Mouse (Mus musculus) liver, postnatal 0 days (tissue): ENCODE results near the gene Gm20388. TPM values are rescaled to one million over a fixed set of nuclear protein-coding genes. Genes with fewer than 3 reads are reported as not detected.
A peak's percentile ranks its signal among the peaks of the same experiment; 100 is the strongest.

ENCODE experiments used
- ATAC-seq: fragments of 200-750 bp; cut with Nextera tagmentation; 2 replicates; pipeline ENCODE4 v1.8.0; 2017; ENCODE audit warnings: mild to moderate bottlenecking, moderate library complexity
- DNase-seq: peaks from one replicate; pipeline ENCODE4 v3.0.0-alpha.2; 2016
- H3K27ac ChIP-seq: fragments of 300-500 bp; sonication (generic); 2 replicates; pipeline ENCODE4 v1.5.1; 2014; ENCODE audit warnings: antibody characterized with exemption, moderate library complexity, mild to moderate bottlenecking, low read depth
- H3K27me3 ChIP-seq: fragments of 300-500 bp; sonication (generic); 2 replicates; pipeline ENCODE4 v1.6.1; 2014; ENCODE audit warnings: low read length, control low read depth, mixed read lengths; ENCODE audit not compliant: insufficient read depth
- H3K36me3 ChIP-seq: fragments of 300-500 bp; sonication (generic); replicated peaks from 2 replicates; pipeline ENCODE4 v1.6.1; 2014; ENCODE audit warnings: mild to moderate bottlenecking, control low read depth, low read length, moderate library complexity, mixed read lengths; ENCODE audit not compliant: insufficient read depth
- H3K4me1 ChIP-seq: fragments of 300-500 bp; sonication (generic); 2 replicates; pipeline ENCODE4 v1.6.1; 2014; ENCODE audit warnings: antibody characterized with exemption, mild to moderate bottlenecking, control low read depth; ENCODE audit not compliant: insufficient read depth
- H3K4me2 ChIP-seq: fragments of 300-500 bp; sonication (generic); 2 replicates; pipeline ENCODE4 v1.6.1; 2014; ENCODE audit warnings: low read depth, mild to moderate bottlenecking, low read length, moderate library complexity, mixed read lengths
- H3K4me3 ChIP-seq: fragments of 300-500 bp; sonication (generic); 2 replicates; pipeline ENCODE4 v1.5.1; 2014; ENCODE audit warnings: low read depth, low read length
- H3K9ac ChIP-seq: fragments of 300-500 bp; sonication (generic); replicated peaks from 2 replicates; pipeline ENCODE4 v1.6.1; 2014; ENCODE audit warnings: mild to moderate bottlenecking, moderate library complexity
- H3K9me3 ChIP-seq: fragments of 300-500 bp; sonication (generic); 2 replicates; pipeline ENCODE4 v1.6.1; 2016; ENCODE audit warnings: mild to moderate bottlenecking, control low read depth, low read length, mixed read lengths
- CTCF ChIP-seq: sonication (generic); IDR thresholded peaks from 2 replicates; pipeline ENCODE4 v1.5.1; 2016; ENCODE audit warnings: antibody characterized with exemption, low read depth
- EP300 ChIP-seq: IDR thresholded peaks from 2 replicates; pipeline ENCODE4 v1.6.1; 2016; ENCODE audit warnings: antibody characterized with exemption, low read depth, mild to moderate bottlenecking
- WGBS: fragments of 180-500 bp; shearing (Covaris S2); extraction: QIAGEN DNeasy Blood & Tissue Kit; methylation state at CpG from one replicate; pipeline ENCODE4 v1.1.7; 2014; ENCODE audit not compliant: insufficient replicate concordance; 5-methylcytosine and 5-hydroxymethylcytosine counted together
- polyA plus RNA-seq: library from polyadenylated mRNA; unstranded; fragments of >200 nt; fragmentation: Nextera tagmentation; extraction: Ambion mirVana; gene quantifications from 2 replicates; pipeline ENCODE4 v1.2.1, GENCODE M21; 2015

The Gm20388 gene
- polyA plus RNA-seq, 1 experiment from 2014 or later, result not detected

GRCm38 (mm10) chr8:124033400-124033799 lies 4122.8 kb downstream of the Gm20388 start:
- Histone ChIP-seq H3K27me3 (no peaks in the 10 kb centered on the region), H3K36me3 (peaks cover 61% of the 10 kb centered on the region), H3K9ac (no peak overlapping the region), H3K4me3 (no peak overlapping the region), H3K4me2 (no peak overlapping the region), H3K27ac (no peak overlapping the region), H3K4me1 (no peaks in the 10 kb centered on the region), H3K9me3 (no peaks in the 10 kb centered on the region)
- no peak for TF ChIP-seq EP300
- peak; percentile 41 for TF ChIP-seq CTCF
- 53% methylated on average over 5 of the region's 5 CpGs for WGBS
- ATAC-seq (no peak), DNase-seq (no peak)

- DNase-seq, result no peak
- Histone ChIP-seq H3K4me2 (no peak overlapping the region), H3K9me3 (no peaks in the 10 kb centered on the region), H3K4me3 (no peak overlapping the region), H3K4me1 (no peaks in the 10 kb centered on the region), H3K36me3 (peaks cover 54% of the 10 kb centered on the region), H3K27ac (no peak overlapping the region), H3K9ac (no peak overlapping the region), H3K27me3 (no peaks in the 10 kb centered on the region)
- 89% methylated on average over 7 of the region's 7 CpGs for WGBS
- ATAC-seq, result no peak
- TF ChIP-seq CTCF, result no peak
- no peak for TF ChIP-seq EP300
Measured at GRCm38 (mm10) chr8:124038121-124038520, 4127.5 kb downstream of the Gm20388 start.

DNA sequence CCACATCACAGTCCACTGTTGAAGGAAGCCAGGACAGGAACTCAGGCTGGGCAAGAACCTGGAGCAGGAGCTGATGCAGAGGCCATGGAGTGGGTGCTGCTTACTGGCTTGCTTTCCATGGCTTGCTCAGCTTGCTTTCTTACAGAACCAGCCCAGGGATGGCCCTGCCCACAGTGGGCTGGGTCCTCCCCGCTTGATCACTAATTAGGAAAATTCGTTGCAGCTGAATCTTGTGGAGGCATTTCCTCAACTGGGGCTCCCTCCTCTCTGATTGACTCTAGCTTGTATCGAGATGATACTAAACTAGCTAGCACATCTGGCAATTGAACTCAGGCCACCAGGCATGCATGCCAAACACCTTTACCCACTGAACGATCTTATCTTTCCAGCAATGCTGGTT lies 4128.7 kb downstream of the Gm20388 start:
- no peaks in the 10 kb centered on the region for H3K4me1 ChIP-seq
- 79% methylated on average over 4 of the region's 4 CpGs for WGBS
- no peak overlapping the region for H3K9ac ChIP-seq
- H3K9me3 ChIP-seq, result no peaks in the 10 kb centered on the region
- peaks cover 57% of the 10 kb centered on the region for H3K36me3 ChIP-seq
- DNase-seq (no peak), ATAC-seq (no peak)
- H3K27ac ChIP-seq, result no peak overlapping the region
- H3K4me2 ChIP-seq, result no peak overlapping the region
- no peak overlapping the region for H3K4me3 ChIP-seq
- H3K27me3 ChIP-seq, result no peaks in the 10 kb centered on the region
- TF ChIP-seq EP300 (no peak), CTCF (no peak)

DNA sequence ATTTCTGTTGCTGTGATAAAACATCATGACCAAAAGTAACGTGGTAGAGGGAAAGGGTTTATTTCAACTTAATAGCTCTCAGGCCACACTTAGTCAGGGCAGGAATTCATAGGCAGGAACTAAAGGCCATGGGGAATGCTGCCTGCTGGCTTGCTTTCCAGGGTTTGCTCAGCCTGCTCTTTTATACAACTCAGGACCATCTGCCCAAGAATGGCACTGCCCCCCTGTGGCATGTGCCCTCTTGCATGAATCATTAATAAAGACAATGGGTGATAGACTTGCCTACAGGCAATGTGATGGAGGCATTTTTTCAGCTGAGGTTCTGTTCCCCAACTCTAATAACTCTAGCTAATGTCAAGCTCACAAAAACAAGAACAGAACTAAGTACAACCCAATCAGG lies 4131.6 kb downstream of the Gm20388 start:
- 0 out of 2 replicates have a peak, but pooled peaks have one; percentile 10 for TF ChIP-seq CTCF
- no peak for TF ChIP-seq EP300
- no peak overlapping the region for H3K4me3 ChIP-seq
- H3K9ac ChIP-seq, result no peak overlapping the region
- H3K4me2 ChIP-seq, result no peak overlapping the region
- H3K9me3 ChIP-seq, result no peaks in the 10 kb centered on the region
- 93% methylated on average over 1 of the region's 1 CpGs for WGBS
- ATAC-seq, result no peak
- no peak overlapping the region for H3K27ac ChIP-seq
- H3K27me3 ChIP-seq, result no peaks in the 10 kb centered on the region
- H3K36me3 ChIP-seq, result peaks cover 61% of the 10 kb centered on the region
- no peak for DNase-seq
- no peaks in the 10 kb centered on the region for H3K4me1 ChIP-seq

DNA sequence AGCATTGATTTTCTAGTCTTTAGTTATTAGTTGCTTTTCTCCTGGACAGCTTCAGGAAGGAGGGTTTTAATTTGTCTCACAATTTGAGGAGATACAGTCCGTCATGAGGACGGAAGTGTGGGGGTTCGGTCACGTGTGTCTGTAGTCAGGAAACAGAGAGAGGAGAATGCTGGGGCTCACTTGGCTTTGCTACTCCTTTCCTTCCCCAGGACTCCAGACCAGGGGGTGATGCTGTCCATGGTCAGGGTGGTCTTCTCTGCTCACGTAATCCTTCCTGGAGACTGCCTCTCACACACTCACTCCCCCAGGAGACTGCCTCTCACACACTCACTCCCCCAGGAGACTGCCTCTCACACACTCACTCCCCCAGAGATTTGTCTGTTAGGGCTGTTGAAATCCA lies 4133.8 kb downstream of the Gm20388 start:
- no peak for ATAC-seq
- TF ChIP-seq EP300, result no peak
- TF ChIP-seq CTCF, result no peak
- Histone ChIP-seq H3K27ac (no peak overlapping the region), H3K4me3 (no peak overlapping the region), H3K4me1 (no peaks in the 10 kb centered on the region), H3K9me3 (no peaks in the 10 kb centered on the region), H3K4me2 (no peak overlapping the region), H3K36me3 (peaks cover 45% of the 10 kb centered on the region), H3K9ac (no peak overlapping the region), H3K27me3 (no peaks in the 10 kb centered on the region)
- 88% methylated on average over 5 of the region's 5 CpGs for WGBS
- no peak for DNase-seq

DNA sequence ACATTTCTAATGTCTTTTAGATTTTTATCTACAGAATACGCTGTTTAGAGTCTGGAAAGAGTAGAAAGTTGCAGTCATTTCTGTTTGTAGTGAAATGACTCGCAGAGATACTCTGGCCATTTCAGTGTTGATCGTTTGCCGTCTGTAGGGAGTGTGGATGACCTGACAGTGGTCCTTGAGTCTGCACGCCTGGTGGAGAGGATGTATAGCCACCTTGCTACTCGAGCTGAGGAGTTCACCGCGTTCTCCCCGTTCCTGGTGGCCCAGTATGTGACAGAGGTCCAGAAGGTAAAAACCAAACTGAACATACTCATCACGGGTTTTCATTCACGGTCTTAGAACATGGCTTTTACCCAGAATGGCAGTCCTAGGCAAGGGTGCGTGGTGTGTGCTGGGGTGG lies 4134.3 kb downstream of the Gm20388 start:
- DNase-seq, result no peak
- Histone ChIP-seq H3K36me3 (peaks cover 40% of the 10 kb centered on the region), H3K9ac (no peak overlapping the region), H3K27me3 (no peaks in the 10 kb centered on the region), H3K9me3 (no peaks in the 10 kb centered on the region), H3K4me1 (no peaks in the 10 kb centered on the region), H3K27ac (no peak overlapping the region), H3K4me3 (no peak overlapping the region), H3K4me2 (no peak overlapping the region)
- TF ChIP-seq CTCF, result no peak
- no peak for TF ChIP-seq EP300
- 91% methylated on average over 12 of the region's 12 CpGs for WGBS
- no peak for ATAC-seq

DNA sequence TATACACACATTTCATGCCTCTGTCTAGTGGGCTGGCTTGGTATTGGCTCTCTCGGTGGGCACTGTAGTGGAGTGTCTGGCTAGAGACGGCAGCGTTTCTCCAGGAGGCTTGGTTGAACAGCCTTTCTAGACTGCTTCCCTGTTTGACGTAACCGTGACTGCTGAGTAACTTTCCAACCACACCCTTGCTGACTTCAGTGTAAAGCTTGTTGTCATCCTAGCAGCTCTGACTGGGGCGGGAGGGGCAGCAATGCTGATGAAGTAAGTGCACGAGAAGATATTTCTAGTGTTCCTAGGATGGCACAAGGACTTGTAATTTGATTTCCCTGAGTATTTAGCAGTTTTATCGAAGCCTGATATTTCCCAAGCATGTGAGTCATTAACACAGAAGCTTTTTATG lies 4135.2 kb downstream of the Gm20388 start:
- no peaks in the 10 kb centered on the region for H3K4me1 ChIP-seq
- DNase-seq (no peak), ATAC-seq (no peak)
- no peak overlapping the region for H3K4me2 ChIP-seq
- WGBS, result 70% methylated on average over 8 of the region's 8 CpGs
- no peaks in the 10 kb centered on the region for H3K9me3 ChIP-seq
- no peak overlapping the region for H3K4me3 ChIP-seq
- TF ChIP-seq EP300 (no peak), CTCF (no peak)
- H3K27ac ChIP-seq, result no peak overlapping the region
- H3K36me3 ChIP-seq, result peaks cover 37% of the 10 kb centered on the region
- H3K27me3 ChIP-seq, result no peaks in the 10 kb centered on the region
- H3K9ac ChIP-seq, result no peak overlapping the region
